Mouse (Mus musculus) liver, postnatal 0 days (tissue): Measurements from ENCODE around the gene Tnc.

Source experiments
- CTCF ChIP-seq: sonication (generic); IDR thresholded peaks from 2 replicates; pipeline ENCODE4 v1.5.1; 2016; ENCODE audit warnings: antibody characterized with exemption, low read depth
- EP300 ChIP-seq: IDR thresholded peaks from 2 replicates; pipeline ENCODE4 v1.6.1; 2016; ENCODE audit warnings: antibody characterized with exemption, low read depth, mild to moderate bottlenecking

GRCm38 (mm10) chr4:63990216-63990615, 56.6 kb downstream of the Tnc start:
- TF ChIP-seq EP300, result no peak
- no peak for TF ChIP-seq CTCF
